Mouse (Mus musculus) cortical plate, adult 2 months (tissue): Measurements from ENCODE around the gene Zmynd12. TPM values are rescaled to one million over a fixed set of nuclear protein-coding genes. Genes with fewer than 3 reads are reported as not detected.

Source experiments
- H3K27ac ChIP-seq: fragments of 200-500 bp; 2 replicates; pipeline ENCODE4 v1.5.1; 2012; ENCODE audit warnings: low read length, control low read depth, inconsistent platforms; ENCODE audit not compliant: insufficient read depth
- H3K4me1 ChIP-seq: fragments of 200-500 bp; 2 replicates; pipeline ENCODE4 v1.6.1; 2011; ENCODE audit warnings: low read length; ENCODE audit not compliant: control insufficient read depth, insufficient read depth
- H3K4me3 ChIP-seq: fragments of 200-500 bp; 2 replicates; pipeline ENCODE4 v1.5.1; 2011; ENCODE audit warnings: mild to moderate bottlenecking, low read length, control low read depth; ENCODE audit not compliant: insufficient read depth
- CTCF ChIP-seq: fragments of 200-500 bp; IDR thresholded peaks from 2 replicates; pipeline ENCODE4 v1.5.1; 2011; ENCODE audit warnings: mild to moderate bottlenecking, control low read depth, low read length; ENCODE audit not compliant: insufficient read depth; ENCODE audit errors: extremely low read depth
- POLR2A ChIP-seq: fragments of 200-500 bp; IDR thresholded peaks from 2 replicates; pipeline ENCODE4 v1.6.1; 2011; ENCODE audit warnings: mild to moderate bottlenecking, low read length, control low read depth; ENCODE audit not compliant: insufficient read depth; ENCODE audit errors: extremely low read depth
- polyA plus RNA-seq: library from polyadenylated mRNA; depleted of rRNA; stranded (reverse); fragments of >200 nt; gene quantifications from 2 replicates; pipeline ENCODE4 v1.2.3, GENCODE M21; 2012

The Zmynd12 gene
- polyA plus RNA-seq, 1 experiment, result 0.48 TPM

DNA sequence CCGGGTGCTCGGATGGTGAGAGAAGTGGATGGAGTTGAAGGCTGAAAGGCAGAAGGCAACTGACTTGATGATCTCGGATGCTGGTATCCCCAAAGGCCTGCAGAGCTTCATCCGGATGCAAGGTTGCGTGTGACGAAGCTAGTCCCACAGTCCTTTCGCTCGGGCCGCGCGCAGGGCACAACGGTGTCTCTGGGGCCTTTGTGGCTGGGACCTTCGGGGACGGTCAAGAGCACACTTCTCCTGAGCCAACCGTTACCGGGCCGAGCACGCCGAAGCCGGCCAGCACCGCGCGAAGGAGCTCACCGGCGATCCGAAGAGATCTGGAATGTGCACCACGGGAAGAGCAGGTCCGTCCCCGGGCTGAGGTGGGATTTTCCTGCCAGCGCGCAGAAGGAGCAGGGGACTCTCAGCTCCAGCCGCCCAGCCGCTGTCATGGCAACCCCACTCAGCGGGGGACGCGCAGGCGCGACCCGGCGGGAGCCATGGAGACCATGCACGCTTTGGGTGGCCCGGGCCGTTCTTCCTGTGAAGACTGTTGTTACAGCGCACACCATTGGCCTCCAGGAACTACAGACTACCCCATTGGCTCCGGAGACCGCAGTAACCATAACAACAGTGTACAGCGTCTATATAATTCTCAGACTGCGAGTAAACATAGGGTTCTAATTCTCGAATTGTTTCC is 7.4 kb upstream of the Zmynd12 start, which contains the start of gene Ccdc30:
Gene Ccdc30, minus strand, starts transcription at position 450 of the 682 bp plus-strand sequence.
- H3K4me1 ChIP-seq, result no peaks in the 10 kb centered on the region
- TF ChIP-seq POLR2A (peak; percentile 61; the same call in 1 of the 2 replicates), CTCF (no peak)
- peak within 1 kb of the TSS; percentile 74 for H3K4me3 ChIP-seq
- H3K27ac ChIP-seq, result no peak within 1 kb of the TSS

DNA sequence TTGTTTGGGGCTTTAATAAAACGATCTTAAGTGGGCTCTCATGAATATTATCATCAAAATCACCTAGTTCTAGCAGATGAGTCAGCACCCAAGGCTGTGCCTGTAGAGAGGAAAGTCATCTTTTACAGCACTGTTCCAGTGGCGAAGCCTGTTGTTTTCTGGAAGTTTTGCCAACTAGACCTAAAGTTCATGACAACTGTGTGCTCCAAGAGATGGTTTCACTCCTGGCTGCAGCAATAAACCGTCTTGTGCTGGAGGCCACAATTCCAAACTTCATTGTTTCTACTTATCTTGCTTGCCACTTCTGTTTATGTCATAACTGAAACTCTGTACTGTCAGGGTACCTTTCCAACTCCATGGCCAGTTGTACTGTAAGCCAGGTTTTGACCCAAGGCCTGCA is 5.3 kb upstream of the Zmynd12 start:
- no peak overlapping the region for H3K27ac ChIP-seq

DNA sequence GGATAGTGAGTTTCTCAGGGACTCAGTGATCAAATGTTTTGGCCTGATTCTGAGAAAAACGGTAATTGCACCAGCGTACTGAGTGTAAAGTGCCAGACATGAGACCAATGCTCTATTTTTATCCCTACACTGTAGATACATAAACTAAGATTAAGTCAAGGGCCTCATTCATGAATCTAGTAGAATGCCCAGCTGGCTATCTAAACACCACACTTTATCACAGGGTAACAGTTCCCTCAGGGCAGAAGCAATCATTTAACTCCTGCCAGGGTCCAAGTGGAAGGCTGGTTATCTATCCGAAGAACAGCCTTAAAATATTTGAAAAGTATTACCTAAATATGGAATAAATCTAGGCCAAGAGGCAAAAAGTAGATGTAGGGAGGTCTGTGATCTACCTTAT is 4.7 kb upstream of the Zmynd12 start:
- Histone ChIP-seq H3K4me3 (no peak overlapping the region), H3K27ac (no peak overlapping the region), H3K4me1 (no peaks in the 10 kb centered on the region)
- no peak for TF ChIP-seq POLR2A
- no peak for TF ChIP-seq CTCF

More for the DNA sequence above, 5.3 kb upstream of the Zmynd12 start:
- Histone ChIP-seq H3K4me1 (no peaks in the 10 kb centered on the region), H3K4me3 (no peak overlapping the region)
- TF ChIP-seq POLR2A (no peak), CTCF (no peak)

DNA sequence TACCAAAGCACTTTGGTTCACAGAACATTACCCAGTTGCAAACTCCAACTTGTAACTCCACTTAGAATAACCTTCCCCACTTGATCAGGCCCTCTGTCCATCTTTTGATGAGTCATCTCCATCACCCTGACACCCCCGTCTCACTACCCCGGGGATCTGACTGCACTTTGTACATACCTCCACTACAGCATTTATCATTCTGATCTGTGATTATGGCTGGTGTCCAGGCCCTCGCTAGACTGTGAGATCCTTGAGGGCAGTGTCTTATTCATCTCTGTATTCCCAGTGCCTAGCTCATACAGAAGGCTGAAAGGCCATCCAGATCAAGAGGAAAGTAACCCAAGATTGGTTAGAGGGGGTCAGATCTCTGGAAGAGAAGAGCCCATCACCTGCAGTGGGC is 1.4 kb upstream of the Zmynd12 start:
- H3K4me1 ChIP-seq, result no peaks in the 10 kb centered on the region
- TF ChIP-seq CTCF, result no peak
- TF ChIP-seq POLR2A, result no peak
- H3K27ac ChIP-seq, result no peak overlapping the region
- peak overlapping the region; percentile 51; the same call in 1 of the 2 replicates for H3K4me3 ChIP-seq

DNA sequence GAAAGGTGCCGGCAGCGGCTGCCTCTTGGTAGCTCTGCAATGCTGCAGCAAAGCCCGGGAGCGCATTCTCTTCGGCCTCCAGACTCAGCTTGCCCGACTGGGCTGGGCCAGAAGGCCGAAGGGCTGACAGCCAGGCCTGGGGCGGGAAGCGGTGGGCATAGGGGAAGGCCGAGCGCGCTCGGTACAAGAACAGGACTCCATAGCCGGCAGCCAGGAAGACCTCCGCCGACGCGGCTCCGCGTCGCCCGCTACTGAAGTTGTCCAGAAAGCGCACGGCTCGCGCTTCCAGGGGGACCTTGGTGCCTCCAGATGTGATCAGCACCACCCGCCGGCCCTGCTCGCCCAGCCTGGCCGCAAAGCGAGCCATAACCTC is 707 bp upstream of the Zmynd12 start:
- Histone ChIP-seq H3K4me1 (no peaks in the 10 kb centered on the region), H3K4me3 (peak overlapping the region; percentile 51), H3K27ac (no peak overlapping the region)
- TF ChIP-seq CTCF (no peak), POLR2A (no peak)

DNA sequence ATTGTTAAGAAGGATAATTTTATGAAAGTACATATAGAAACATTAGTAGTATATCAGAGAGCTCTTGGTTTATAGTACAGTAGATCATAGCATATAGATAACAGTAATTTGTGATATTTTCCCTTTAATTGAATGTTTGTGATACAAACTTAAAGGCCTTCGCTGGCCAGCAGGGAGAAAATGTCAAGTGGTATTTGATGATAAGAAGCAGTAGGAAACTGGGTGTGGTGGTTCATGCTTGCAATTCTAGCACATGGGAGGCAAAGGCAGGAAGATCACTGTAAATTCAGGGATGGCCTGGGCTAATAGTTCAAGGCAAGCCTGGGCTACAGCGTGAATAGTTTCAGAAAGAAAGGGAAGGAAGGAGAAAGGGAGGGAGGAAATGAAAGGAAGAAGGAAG is 2.5 kb downstream of the Zmynd12 start:
- H3K4me1 ChIP-seq, result no peaks in the 10 kb centered on the region
- no peak for TF ChIP-seq POLR2A
- H3K4me3 ChIP-seq, result no peak overlapping the region
- no peak overlapping the region for H3K27ac ChIP-seq

DNA sequence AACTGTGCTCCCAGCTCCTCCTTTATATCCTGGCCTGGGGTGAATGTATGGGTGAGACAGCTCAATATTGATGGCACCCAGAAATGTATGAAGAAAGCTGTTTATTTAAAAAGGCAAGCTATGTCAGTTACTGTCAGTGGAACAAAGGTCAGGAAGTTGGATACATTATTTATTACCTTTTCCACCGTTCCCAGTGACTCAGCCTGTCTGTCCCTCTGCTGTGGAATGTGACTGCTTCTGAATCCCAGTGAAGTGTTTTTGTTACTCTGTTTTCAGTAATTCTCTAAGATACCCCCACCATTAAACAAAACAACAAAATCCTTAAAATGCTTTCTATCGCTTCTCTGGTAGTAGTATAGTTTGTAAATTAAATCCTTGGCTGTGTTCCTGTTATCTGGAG is 3.0 kb downstream of the Zmynd12 start:
- Histone ChIP-seq H3K27ac (no peak overlapping the region), H3K4me1 (no peaks in the 10 kb centered on the region), H3K4me3 (no peak overlapping the region)
- TF ChIP-seq POLR2A (no peak), CTCF (no peak)

DNA sequence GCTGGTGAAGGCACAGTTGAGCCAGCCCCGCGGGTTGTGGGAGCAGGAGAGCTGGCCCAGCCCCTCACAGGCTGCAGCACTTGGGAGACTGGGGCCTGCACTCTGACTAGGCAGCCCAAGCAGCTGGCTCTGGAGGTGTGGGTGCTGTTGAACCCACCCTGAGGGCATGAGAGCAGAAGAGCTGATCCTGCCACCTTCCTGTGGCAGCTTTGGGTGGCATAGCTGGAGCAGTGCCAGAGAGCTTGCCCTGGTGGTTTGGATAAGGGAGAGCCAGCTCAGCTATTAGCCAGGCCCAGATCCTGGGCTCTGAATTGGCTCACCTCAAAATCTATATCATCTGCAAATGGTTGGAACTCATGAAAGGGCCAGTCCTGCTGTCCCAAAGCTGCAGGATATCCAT is 5.1 kb downstream of the Zmynd12 start:
- TF ChIP-seq CTCF (no peak), POLR2A (no peak)

DNA sequence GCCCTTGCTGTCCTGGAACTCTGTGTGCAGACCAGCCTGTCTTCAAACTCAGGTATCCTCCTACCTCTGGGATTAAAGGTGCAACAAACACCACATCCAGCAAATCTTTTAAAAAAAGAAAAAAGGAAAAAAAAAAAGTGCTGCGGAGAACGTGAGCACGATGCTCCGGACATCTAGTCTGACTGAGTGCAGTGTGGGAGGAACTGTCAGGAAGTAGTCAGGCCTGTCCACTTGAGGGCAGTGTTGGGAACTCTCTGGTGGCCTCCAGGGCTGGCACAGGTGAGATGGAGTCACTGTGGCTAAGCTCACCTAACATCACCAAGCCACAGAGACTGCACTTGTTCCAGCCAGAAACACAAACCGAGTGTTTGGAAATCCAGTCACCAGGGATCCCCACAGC is 8.1 kb downstream of the Zmynd12 start:
- H3K4me1 ChIP-seq, result no peaks in the 10 kb centered on the region
- no peak overlapping the region for H3K27ac ChIP-seq
- no peak for TF ChIP-seq POLR2A
- TF ChIP-seq CTCF, result peak; percentile 53; the same call in 1 of the 2 replicates
- no peak overlapping the region for H3K4me3 ChIP-seq

More for the DNA sequence above, 5.1 kb downstream of the Zmynd12 start:
- Histone ChIP-seq H3K4me3 (no peak overlapping the region), H3K4me1 (no peaks in the 10 kb centered on the region), H3K27ac (no peak overlapping the region)

DNA sequence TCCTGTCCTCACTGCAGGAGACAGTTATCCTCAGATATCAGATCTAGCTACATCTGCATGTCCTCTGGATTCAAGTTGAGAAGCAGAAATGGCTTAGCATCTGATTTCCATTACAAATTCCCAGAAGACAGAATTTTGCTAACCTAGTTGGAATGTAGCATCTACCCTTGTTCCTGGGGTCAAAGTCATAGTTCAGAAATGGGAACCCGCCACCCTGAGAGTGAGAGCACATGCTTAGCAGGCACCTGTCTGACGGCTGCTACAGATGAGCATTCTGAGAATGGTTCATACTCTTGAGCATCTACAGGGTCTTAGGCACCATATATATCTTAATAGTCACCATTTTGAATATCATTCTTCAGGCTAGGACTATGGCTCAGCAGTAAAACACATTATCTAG is 15.3 kb downstream of the Zmynd12 start:
- TF ChIP-seq POLR2A, result no peak
- TF ChIP-seq CTCF, result no peak
- Histone ChIP-seq H3K4me3 (no peak overlapping the region), H3K4me1 (no peaks in the 10 kb centered on the region), H3K27ac (no peak overlapping the region)
